Mouse (Mus musculus): ENCODE results near the gene Ccdc115.
"Not testable (repeated sequence)": the region's sequence is repeated elsewhere in the genome, so short reads cannot be mapped to it uniquely, and the experiment has no call there.

Ccdc115 gene

DNA sequence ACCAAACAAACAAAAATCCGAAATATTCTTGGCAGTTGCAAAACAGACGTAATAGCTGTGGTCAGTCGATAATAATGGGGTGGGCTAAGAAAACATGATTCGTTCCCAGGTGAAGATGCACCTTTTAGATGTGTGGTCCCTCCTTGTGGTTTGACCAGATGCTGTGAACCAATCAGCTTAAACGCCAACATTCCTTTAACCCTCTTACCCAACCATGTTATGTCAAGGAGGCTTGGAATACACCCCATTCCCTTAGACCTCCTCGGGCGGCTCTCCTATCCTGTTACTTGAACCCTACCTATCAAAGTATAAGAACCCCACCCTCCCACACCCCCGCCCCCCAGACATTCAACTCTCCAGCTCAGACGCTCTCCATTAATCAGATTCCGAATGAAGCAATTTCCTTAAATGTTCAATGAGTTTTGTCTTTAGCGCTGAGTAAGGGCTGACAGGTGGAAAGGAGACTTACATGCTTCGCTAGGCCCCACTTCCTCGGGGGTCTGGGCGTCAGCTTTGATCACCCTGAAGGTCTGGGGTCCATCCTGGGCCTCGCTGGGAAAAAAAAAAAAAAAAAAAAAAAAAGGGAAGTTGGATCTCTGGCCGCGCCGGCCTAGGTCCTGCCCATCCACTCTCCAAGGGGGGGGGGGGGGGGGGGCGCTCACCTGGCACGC lies 956 bp downstream of the Ccdc115 start:
- DNase-seq (ENCODE audit: low spot score), result no peak

DNA sequence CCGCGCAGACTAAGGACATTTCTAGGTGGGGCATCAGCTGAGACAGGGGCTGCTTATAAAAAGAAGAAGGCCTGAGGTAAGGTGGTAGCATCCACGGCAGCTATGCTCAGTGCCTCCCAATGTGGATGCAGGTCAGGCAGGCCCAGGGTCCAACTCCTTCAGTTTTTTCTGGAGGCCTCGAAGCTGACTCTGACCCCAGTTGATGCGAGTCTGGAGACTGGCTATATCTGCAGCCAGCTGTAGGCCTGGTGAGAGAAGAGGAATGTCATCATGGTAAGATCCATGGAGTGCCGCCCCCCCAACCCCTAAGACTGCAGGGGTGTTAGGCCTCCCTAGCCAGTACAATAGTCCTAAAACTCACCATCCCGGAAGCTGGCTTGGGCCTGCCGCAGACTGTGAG lies 2.1 kb downstream of the Ccdc115 start:
- not testable (repeated sequence) for DNase-seq (ENCODE audit: low spot score)

GRCm38 (mm10) chr1:34436374-34436773 lies 3.1 kb downstream of the Ccdc115 start:
- DNase-seq (ENCODE audit: low spot score), result no peak

DNA sequence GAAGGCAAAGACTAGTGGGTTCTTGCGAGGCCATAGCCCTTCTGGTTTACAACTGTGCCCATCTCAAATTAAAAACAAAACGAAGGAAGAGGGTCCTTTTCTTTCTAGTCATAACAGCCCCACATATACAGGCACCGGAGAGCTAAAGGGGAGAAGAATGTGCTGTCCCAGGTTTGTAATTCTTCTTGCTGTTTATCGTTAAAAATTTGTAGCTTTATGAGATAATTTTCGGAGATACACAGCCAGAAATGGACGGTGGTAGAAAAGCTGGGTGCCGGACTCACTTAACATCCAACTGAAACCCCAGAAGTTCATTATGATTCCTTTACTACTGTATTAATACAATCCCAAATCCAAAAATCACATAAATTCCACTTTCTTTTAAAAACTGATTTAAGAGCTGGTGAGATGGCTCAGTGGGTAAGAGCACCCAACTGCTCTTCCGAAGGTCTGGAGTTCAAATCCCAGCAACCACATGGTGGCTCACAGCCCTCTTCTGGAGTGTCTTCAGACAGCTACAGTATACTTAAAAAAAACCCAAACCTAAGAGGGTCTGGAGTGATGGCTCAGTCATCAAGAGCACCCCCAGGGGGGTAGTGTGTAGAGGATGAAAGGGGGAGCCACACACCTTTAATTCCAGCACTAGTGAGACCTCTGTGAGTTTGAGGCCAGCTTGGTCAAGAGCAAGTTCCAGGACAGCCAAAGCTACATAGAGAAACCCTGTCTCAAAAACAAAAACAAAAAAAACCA lies 3.9 kb downstream of the Ccdc115 start:
- DNase-seq (ENCODE audit: low spot score), result no peak

- peak; percentile 90 for DNase-seq (ENCODE audit: low spot score)
Measured at GRCm38 (mm10) chr1:34434660-34435160, 4.8 kb downstream of the Ccdc115 start.

GRCm38 (mm10) chr1:34433891-34434521 lies 5.5 kb downstream of the Ccdc115 start:
- DNase-seq (ENCODE audit: low spot score), result no peak

- DNase-seq (ENCODE audit: low spot score), result peak; percentile 50
Measured at GRCm38 (mm10) chr1:34432776-34433481, 6.5 kb downstream of the Ccdc115 start.

DNA sequence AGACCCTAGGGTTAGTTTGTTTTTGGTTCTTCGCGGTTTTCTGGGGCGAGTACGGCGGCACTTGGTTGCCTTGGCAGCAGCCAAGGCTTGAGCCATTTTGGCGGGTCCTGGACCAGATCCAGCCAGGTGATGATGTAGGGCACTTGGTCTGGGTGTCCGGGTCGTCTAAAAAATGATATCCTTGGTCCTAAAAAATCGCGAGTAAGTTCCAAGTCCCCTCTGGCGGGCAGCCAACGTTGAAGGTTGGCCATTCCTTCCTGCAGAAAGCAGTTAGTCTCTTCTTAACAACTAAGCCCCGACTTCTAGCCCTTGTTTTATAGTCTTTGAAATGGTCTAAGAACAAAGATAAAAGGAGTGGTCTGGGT lies 7.1 kb downstream of the Ccdc115 start:
- no peak for DNase-seq (ENCODE audit: low spot score)

DNA sequence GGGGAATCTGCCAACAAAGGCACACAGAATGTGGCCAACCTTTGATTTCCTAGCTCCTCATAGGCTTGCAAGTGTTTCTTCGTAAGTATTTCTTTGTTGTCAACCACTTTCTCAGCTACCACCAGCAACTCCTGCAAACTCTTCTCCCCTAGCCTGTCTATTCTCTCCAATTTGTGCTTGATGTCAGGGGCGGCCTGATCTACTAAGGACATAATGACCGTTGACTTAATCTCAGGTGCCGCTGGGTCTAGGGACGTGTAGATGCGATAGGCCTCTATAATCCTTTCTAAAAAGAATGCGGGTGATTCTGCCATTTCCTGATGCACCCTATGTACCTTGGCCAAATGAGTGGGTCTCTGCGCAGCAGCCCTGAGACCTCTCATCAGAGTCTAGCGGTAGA lies 8.0 kb downstream of the Ccdc115 start:
- no peak for DNase-seq (ENCODE audit: low spot score)

GRCm38 (mm10) chr1:34430981-34431380 lies 8.5 kb downstream of the Ccdc115 start:
- DNase-seq (ENCODE audit: low spot score), result no peak

- no peak for DNase-seq (ENCODE audit: low spot score)
Measured at GRCm38 (mm10) chr1:34429281-34429680, 10.2 kb downstream of the Ccdc115 start.

DNA sequence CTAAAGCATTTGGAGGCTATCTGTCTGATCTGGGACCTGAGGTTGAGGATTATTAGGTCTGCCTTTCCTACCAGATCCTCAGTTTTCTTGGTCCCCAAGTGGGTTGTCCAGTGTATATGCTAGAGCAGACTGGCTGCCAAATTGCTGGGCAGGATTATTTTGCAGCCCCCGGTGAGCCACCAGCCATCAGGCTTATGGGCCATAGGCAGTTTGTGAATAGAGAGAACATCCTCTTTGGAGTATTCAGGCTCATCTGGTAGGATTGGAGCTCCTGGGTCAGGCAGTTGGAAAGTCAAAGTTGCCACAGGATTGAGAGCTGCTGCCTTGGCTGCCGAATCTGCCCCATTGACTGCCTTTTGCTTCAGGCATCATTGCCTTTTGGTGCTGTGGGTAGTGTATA lies 11.0 kb downstream of the Ccdc115 start:
- no peak for DNase-seq (ENCODE audit: low spot score)

DNA sequence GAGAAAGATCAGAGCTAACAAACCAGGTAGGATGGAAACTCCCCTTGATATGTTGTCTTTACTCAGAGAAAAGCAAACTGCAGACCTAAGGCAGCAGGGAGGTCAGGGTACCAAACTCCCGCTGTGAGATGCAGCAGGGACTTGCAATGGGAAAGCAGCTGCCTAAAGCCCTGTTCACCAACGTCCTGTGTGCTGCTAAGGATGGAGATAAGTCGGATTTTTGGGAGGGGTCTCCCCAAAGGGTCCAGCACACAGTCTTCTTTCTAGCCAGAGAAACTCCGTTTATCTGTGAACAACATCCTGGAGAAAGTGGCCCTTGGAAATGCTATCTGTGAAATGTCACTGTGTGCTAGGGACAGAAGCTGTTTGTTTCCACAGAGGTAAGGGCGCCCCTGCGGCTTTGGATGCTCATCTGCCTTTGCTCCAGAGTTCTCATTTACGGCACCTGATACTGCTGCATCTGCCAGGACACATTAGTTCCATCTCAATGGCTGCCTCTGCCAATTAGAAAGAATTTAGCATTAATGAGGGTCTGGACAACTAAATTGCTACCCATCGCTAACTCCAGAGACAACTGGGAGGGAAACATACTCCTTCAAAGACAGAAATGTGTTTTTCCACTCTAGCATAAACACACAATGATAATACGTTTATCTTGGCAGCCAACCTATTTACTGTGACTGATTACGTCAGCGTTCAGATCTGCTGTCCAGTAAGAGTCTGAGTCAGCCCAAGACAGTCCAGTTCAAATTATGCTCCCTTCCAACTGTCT lies 40.1 kb downstream of the Ccdc115 start:
- no peak for DNase-seq (ENCODE audit: low spot score)

- no peak for DNase-seq (ENCODE audit: low spot score)
Measured at GRCm38 (mm10) chr1:34396321-34396720, 43.2 kb downstream of the Ccdc115 start.

DNA sequence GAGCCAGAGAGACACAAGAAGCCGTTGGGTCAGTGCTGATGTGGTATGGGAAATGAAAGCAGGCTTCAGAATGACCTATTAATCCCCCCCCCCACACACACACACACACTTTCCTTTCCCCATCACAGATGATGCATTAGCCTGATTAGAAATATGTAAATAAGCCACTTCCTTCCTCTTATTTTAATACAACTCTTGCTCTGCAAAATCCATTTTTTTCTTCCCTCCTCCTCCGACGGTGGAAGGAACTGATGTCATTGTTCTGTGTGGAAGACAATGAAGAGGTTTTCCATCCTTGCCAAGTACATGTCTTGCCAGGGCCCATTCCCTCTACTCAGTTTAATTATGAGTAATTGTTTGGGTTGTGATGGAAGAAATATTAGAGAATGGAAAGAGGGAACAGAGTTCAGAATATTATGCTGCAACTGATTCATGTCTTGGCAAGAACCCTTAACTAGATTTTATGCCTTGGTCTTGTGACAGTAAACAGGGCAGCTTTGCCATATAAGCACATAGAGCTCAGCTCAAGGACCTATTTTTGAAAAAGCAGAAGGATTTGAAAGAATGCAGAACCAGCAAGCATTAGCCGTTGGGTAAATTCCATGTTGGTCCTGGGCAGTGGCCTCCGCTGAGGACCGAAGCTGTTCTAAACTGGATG lies 50.1 kb downstream of the Ccdc115 start:
- no peak for DNase-seq (ENCODE audit: low spot score)

GRCm38 (mm10) chr1:34388849-34389233 lies 50.6 kb downstream of the Ccdc115 start:
- DNase-seq (ENCODE audit: low spot score), result no peak

DNA sequence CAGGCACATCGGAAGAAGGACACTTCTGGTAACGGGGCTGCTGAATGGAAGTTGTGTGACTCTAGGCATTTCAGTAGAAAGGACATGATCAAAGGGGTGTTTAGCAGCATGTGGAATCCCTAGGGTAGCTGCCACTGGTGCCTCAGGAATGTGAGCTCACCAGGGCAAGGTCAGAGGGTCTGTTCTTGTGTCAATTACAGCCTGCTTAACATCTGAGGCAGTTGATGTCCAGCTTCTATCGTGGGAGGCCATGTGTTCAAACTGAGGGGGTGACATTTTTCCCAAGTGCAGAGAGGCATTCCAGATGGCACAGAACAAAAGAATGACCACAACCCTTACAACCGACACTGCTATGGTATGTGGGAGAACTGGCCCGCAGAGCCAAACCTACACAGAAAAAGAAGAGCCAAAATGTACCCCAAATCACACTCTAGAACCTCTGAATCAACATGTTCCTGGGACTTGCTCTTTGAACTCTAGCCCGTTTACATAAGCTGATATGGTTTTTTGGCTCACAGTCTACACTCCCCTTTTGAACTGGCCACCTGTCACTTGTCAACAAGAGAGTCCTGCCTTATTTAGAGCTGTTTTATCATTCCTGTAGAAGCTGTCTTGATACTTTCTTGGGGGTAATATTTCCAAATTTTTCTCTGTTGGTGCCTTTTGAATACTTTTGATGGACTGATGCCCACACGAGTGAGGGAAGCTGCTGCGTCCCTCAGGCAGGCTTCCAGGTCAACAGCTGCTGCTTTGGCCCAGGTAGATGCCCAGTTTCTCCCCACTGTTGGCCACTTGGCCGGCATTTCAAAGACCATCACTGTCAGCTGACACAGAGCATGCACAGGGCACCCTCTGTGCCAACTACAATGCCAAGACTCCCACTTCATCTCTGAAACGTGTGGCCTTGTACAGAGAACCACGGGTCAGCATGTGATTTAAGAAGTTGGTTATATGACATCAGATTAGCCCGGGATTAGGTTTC lies 51.8 kb downstream of the Ccdc115 start:
- DNase-seq (ENCODE audit: low spot score), result no peak
